In genomic region chr15:50997209-50997763, GRCm38 (mm10) we compare ENCODE assay signal across 8 mouse cellular contexts.
DNase-seq lines count a peak whose midpoint lies in the region; ATAC-seq and TF ChIP-seq lines count a peak whose summit lies in the region.

No protein-coding gene starts in this region.

- DNase-seq in adrenal gland, adult 18-20 months (ENCODE audit: low spot score in 2 of 2): peak; percentile 60 to 66
- peak; percentile 76 for DNase-seq in embryonic facial prominence, embryonic 14.5 days (ENCODE audit: low spot score)
- DNase-seq in layer of hippocampus, adult 2 months (ENCODE audit: low spot score in 2 of 2): peak; percentile 60 to 65
- peak; percentile 17 for DNase-seq in stomach, postnatal 0 days (ENCODE audit: low spot score)

- peak overlapping the region; percentile 25; the same call in 1 of the 2 replicates for H3K4me2 ChIP-seq in embryonic facial prominence, embryonic 14.5 days (ENCODE audit: low read depth, low read length)
- peak overlapping the region; percentile 4; the same call in 1 of the 2 replicates for H3K4me2 ChIP-seq in heart, embryonic 12.5 days
- 0 out of 2 replicates have a peak overlapping the region, but pooled peaks have one; percentile 1 for H3K4me2 ChIP-seq in stomach, postnatal 0 days (replicated peaks; ENCODE audit: low read depth)

- H3K27ac ChIP-seq in embryonic facial prominence, embryonic 14.5 days (replicated peaks; ENCODE audit: low read depth, low read length): peak overlapping the region; percentile 9; the same call in 1 of the 2 replicates
- no peak overlapping the region for H3K27ac ChIP-seq in heart, embryonic 12.5 days (ENCODE audit: poor library complexity, severe bottlenecking)
- peak overlapping the region; percentile 85 for H3K27ac ChIP-seq in layer of hippocampus, adult 2 months
- H3K27ac ChIP-seq in stomach, postnatal 0 days (replicated peaks): no peak overlapping the region

- TF ChIP-seq EP300 in stomach, postnatal 0 days (optimal IDR thresholded peaks at IDR 0.05): no peak

- H3K9ac ChIP-seq in embryonic facial prominence, embryonic 14.5 days (ENCODE audit: low read depth, low read length): no peak overlapping the region
- no peak overlapping the region for H3K9ac ChIP-seq in heart, embryonic 12.5 days
- H3K9ac ChIP-seq in stomach, postnatal 0 days (ENCODE audit: low read length): no peak overlapping the region

- H3K9me3 ChIP-seq in E14TG2a.4 (ENCODE audit: low read length): no peaks in the 10 kb centered on the region
- H3K9me3 ChIP-seq in embryonic facial prominence, embryonic 14.5 days (ENCODE audit: control insufficient read depth, low read length): no peaks in the 10 kb centered on the region
- no peaks in the 10 kb centered on the region for H3K9me3 ChIP-seq in heart, embryonic 12.5 days (replicated peaks)
- no peaks in the 10 kb centered on the region for H3K9me3 ChIP-seq in stomach, postnatal 0 days (ENCODE audit: control insufficient read depth, low read length)

- H3K36me3 ChIP-seq in E14TG2a.4 (ENCODE audit: insufficient read depth, low read length): no peaks in the 10 kb centered on the region
- H3K36me3 ChIP-seq in embryonic facial prominence, embryonic 14.5 days (ENCODE audit: control insufficient read depth, insufficient read depth, low read length): no peaks in the 10 kb centered on the region
- H3K36me3 ChIP-seq in heart, embryonic 12.5 days: no peaks in the 10 kb centered on the region
- H3K36me3 ChIP-seq in stomach, postnatal 0 days (ENCODE audit: control insufficient read depth, insufficient read depth, low read length): no peaks in the 10 kb centered on the region

- 50% methylated on average over 11 of the region's 11 CpGs for WGBS in embryonic facial prominence, embryonic 14.5 days
- 55% methylated on average over 11 of the region's 11 CpGs for WGBS in heart, embryonic 12.5 days
- 49% methylated on average over 11 of the region's 11 CpGs for WGBS in stomach, postnatal 0 days

- H3K4me1 ChIP-seq in E14TG2a.4 (replicated peaks; ENCODE audit: low read depth, low read length): peaks cover 8% of the 10 kb centered on the region
- peaks cover 7% of the 10 kb centered on the region; the same call in 1 of the 2 replicates for H3K4me1 ChIP-seq in embryonic facial prominence, embryonic 14.5 days (ENCODE audit: control insufficient read depth, insufficient read depth, low read length)
- peaks cover 3% of the 10 kb centered on the region; the same call in 1 of the 2 replicates for H3K4me1 ChIP-seq in heart, embryonic 12.5 days (replicated peaks)
- H3K4me1 ChIP-seq in stomach, postnatal 0 days (replicated peaks; ENCODE audit: control insufficient read depth, insufficient read depth): no peaks in the 10 kb centered on the region

- H3K27me3 ChIP-seq in E14TG2a.4 (ENCODE audit: insufficient read depth, low read length): peaks cover 7% of the 10 kb centered on the region; the same call in 1 of the 2 replicates
- no peaks in the 10 kb centered on the region for H3K27me3 ChIP-seq in embryonic facial prominence, embryonic 14.5 days (replicated peaks; ENCODE audit: control insufficient read depth, insufficient read depth, low read length)
- no peaks in the 10 kb centered on the region for H3K27me3 ChIP-seq in heart, embryonic 12.5 days (replicated peaks)
- H3K27me3 ChIP-seq in stomach, postnatal 0 days (ENCODE audit: control insufficient read depth, insufficient read depth, low read length): no peaks in the 10 kb centered on the region

- TF ChIP-seq CTCF in E14TG2a.4 (conservative IDR thresholded peaks at IDR 0.05; ENCODE audit: low read length): no peak
- TF ChIP-seq CTCF in layer of hippocampus, adult 2 months (conservative IDR thresholded peaks at IDR 0.05): no peak
- TF ChIP-seq CTCF in stomach, postnatal 0 days (IDR thresholded peaks at IDR 0.05; ENCODE audit: low read depth): no peak

- peak; percentile 60 for ATAC-seq in embryonic facial prominence, embryonic 14.5 days (ENCODE audit: low read depth)
- ATAC-seq in heart, embryonic 12.5 days (ENCODE audit: insufficient number of reproducible peaks, low FRiP score): no peak
- ATAC-seq in megakaryocyte-erythroid progenitor cell, adult 5-6 weeks (replicated peaks; ENCODE audit: low FRiP score, low TSS enrichment, poor library complexity, severe bottlenecking): 0 out of 2 replicates have a peak, but pooled peaks have one; percentile 47
- ATAC-seq in stomach, postnatal 0 days (ENCODE audit: low FRiP score, low TSS enrichment): peak; percentile 15; the same call in 1 of the 2 replicates
- ATAC-seq in inflammation-experienced regulatory T-cells, adult 6 months: no peak

- peak overlapping the region; percentile 20; the same call in 1 of the 2 replicates for H3K4me3 ChIP-seq in E14TG2a.4 (replicated peaks; ENCODE audit: low read length)
- 0 out of 2 replicates have a peak overlapping the region, but pooled peaks have one; percentile 1 for H3K4me3 ChIP-seq in embryonic facial prominence, embryonic 14.5 days (ENCODE audit: low read depth, low read length)
- H3K4me3 ChIP-seq in heart, embryonic 12.5 days: no peak overlapping the region
- H3K4me3 ChIP-seq in layer of hippocampus, adult 2 months: peak overlapping the region; percentile 23
- H3K4me3 ChIP-seq in stomach, postnatal 0 days (ENCODE audit: low read depth, low read length): no peak overlapping the region

Comparison
In these comparisons a context has a peak if more than half of its experiments do, and no peak if none do; other contexts are left out.
1. H3K4me3 ChIP-seq: peak in E14TG2a.4 (single experiment), embryonic facial prominence, embryonic 14.5 days (single experiment) and layer of hippocampus, adult 2 months (single experiment); none in heart, embryonic 12.5 days (single experiment) and stomach, postnatal 0 days (single experiment).
2. DNase-seq: peak in every context shown above with its lines; median percentile 76 in embryonic facial prominence, embryonic 14.5 days; 63 in adrenal gland, adult 18-20 months; 62 in layer of hippocampus, adult 2 months; 17 in stomach, postnatal 0 days.
3. ATAC-seq: peak in embryonic facial prominence, embryonic 14.5 days (single experiment), megakaryocyte-erythroid progenitor cell, adult 5-6 weeks (single experiment) and stomach, postnatal 0 days (single experiment); none in heart, embryonic 12.5 days (single experiment) and inflammation-experienced regulatory T-cells, adult 6 months (single experiment).
4. H3K27ac ChIP-seq: peak in embryonic facial prominence, embryonic 14.5 days (single experiment) and layer of hippocampus, adult 2 months (single experiment); none in heart, embryonic 12.5 days (single experiment) and stomach, postnatal 0 days (single experiment).
5. Peak in every context shown above with its lines, with median percentiles within 50 percentile points of each other: H3K4me2 ChIP-seq.